Mouse (Mus musculus) forebrain, postnatal 0 days (tissue): Measurements from ENCODE around the gene Acap2. TPM values are rescaled to one million over a fixed set of nuclear protein-coding genes. Genes with fewer than 3 reads are reported as not detected.
A peak's percentile ranks its signal among the peaks of the same experiment; 100 is the strongest.

ENCODE experiments used
- ATAC-seq: fragments of 200-750 bp; cut with Nextera tagmentation; 2 replicates; pipeline ENCODE4 v1.8.0; 2017; ENCODE audit warnings: mild to moderate bottlenecking, moderate library complexity
- DNase-seq: peaks from one replicate; pipeline ENCODE4 v3.0.0-alpha.2; 2015
- H3K27ac ChIP-seq: fragments of 300-500 bp; sonication (generic); 2 replicates; pipeline ENCODE4 v1.5.1; 2014; ENCODE audit warnings: low read depth, mild to moderate bottlenecking, antibody characterized with exemption, low read length, moderate library complexity, mixed read lengths
- H3K27me3 ChIP-seq: fragments of 300-500 bp; sonication (generic); 2 replicates; pipeline ENCODE4 v1.6.1; 2014; ENCODE audit warnings: mild to moderate bottlenecking, low read length, mixed read lengths; ENCODE audit not compliant: insufficient read depth
- H3K36me3 ChIP-seq: fragments of 300-500 bp; sonication (generic); 2 replicates; pipeline ENCODE4 v1.6.1; 2014; ENCODE audit warnings: mild to moderate bottlenecking, moderate library complexity; ENCODE audit not compliant: insufficient read depth
- H3K4me1 ChIP-seq: fragments of 300-500 bp; sonication (generic); 2 replicates; pipeline ENCODE4 v1.6.1; 2014; ENCODE audit warnings: antibody characterized with exemption; ENCODE audit not compliant: insufficient read depth
- H3K4me2 ChIP-seq: fragments of 300-500 bp; sonication (generic); 2 replicates; pipeline ENCODE4 v1.6.1; 2014; ENCODE audit warnings: low read depth, mild to moderate bottlenecking, moderate library complexity
- H3K4me3 ChIP-seq: fragments of 300-500 bp; sonication (generic); 2 replicates; pipeline ENCODE4 v1.5.1; 2014; ENCODE audit warnings: low read depth, low read length, mixed read lengths
- H3K9ac ChIP-seq: fragments of 300-500 bp; sonication (generic); 2 replicates; pipeline ENCODE4 v1.6.1; 2014; ENCODE audit warnings: mild to moderate bottlenecking
- H3K9me3 ChIP-seq: fragments of 300-500 bp; sonication (generic); 2 replicates; pipeline ENCODE4 v1.6.1; 2016; ENCODE audit warnings: low read length
- CTCF ChIP-seq: sonication (generic); IDR thresholded peaks from 2 replicates; pipeline ENCODE4 v1.5.1; 2016; ENCODE audit warnings: antibody characterized with exemption, control low read depth, low read depth
- WGBS: fragments of 180-500 bp; shearing (Covaris S2); extraction: QIAGEN DNeasy Blood & Tissue Kit; methylation state at CpG from one replicate; pipeline ENCODE4 v1.1.7; 2014; 5-methylcytosine and 5-hydroxymethylcytosine counted together
- polyA plus RNA-seq: library from polyadenylated mRNA; unstranded; fragments of >200 nt; fragmentation: Nextera tagmentation; extraction: Ambion mirVana; gene quantifications from 2 replicates; pipeline ENCODE4 v1.2.1, GENCODE M21; 2015
- total RNA-seq: library from RNA; depleted of rRNA; stranded (reverse); fragments of >200 nt; gene quantifications from 2 replicates; pipeline ENCODE4 v1.2.3, GENCODE M21; 2014; rRNA removed

Acap2 gene
- total RNA-seq (24.5 and 33.6 TPM in 2 replicates), polyA plus RNA-seq (6.0 and 8.8 TPM in 2 replicates)

- DNase-seq (peak; percentile 99), ATAC-seq (peak; percentile 99)
- Histone ChIP-seq H3K4me1 (0 out of 2 replicates have a peak, but pooled peaks cover 2% of the 10 kb centered on the region), H3K9ac (peak within 1 kb of the TSS; percentile 93), H3K36me3 (no peaks in the 10 kb centered on the region), H3K27me3 (no peaks in the 10 kb centered on the region), H3K27ac (peak within 1 kb of the TSS; percentile 96), H3K9me3 (no peaks in the 10 kb centered on the region), H3K4me3 (peak within 1 kb of the TSS; percentile 88), H3K4me2 (peak within 1 kb of the TSS; percentile 65)
- under 1% methylated on average over 62 of the region's 73 CpGs for WGBS
- no peak for TF ChIP-seq CTCF
Measured at GRCm38 (mm10) chr16:31200790-31201567, at the start of gene Acap2. Gene Acap2 (minus strand): TSS chr16:31201245.

DNA sequence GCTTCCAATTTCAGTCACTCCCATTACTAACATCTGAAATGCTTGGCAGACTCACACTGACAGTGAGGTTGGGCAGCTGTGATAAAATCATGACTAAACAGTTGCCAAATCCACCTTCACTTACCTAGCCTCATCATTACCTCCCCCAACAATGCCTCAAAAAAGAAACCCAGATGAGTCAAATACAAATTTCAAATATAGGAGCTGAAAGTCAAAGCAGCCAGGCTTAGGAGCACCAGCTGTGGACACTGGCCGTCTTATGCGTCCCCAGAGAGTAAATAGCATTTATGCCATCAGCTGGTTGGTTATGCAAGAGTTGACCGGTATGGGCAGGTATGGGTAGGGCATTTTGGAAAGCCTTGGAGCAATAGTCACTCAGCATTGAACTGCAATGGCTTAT, 48.4 kb upstream of the Acap2 start:
- no peak overlapping the region for H3K9ac ChIP-seq
- no peak overlapping the region for H3K27ac ChIP-seq
- no peaks in the 10 kb centered on the region for H3K9me3 ChIP-seq
- no peak overlapping the region for H3K4me2 ChIP-seq
- no peaks in the 10 kb centered on the region for H3K27me3 ChIP-seq
- H3K36me3 ChIP-seq, result 0 out of 2 replicates have a peak, but pooled peaks cover 5% of the 10 kb centered on the region
- H3K4me3 ChIP-seq, result no peak overlapping the region
- no peak for ATAC-seq
- no peaks in the 10 kb centered on the region for H3K4me1 ChIP-seq
- no peak for TF ChIP-seq CTCF
- 95% methylated on average over 3 of the region's 3 CpGs for WGBS
- no peak for DNase-seq

DNA sequence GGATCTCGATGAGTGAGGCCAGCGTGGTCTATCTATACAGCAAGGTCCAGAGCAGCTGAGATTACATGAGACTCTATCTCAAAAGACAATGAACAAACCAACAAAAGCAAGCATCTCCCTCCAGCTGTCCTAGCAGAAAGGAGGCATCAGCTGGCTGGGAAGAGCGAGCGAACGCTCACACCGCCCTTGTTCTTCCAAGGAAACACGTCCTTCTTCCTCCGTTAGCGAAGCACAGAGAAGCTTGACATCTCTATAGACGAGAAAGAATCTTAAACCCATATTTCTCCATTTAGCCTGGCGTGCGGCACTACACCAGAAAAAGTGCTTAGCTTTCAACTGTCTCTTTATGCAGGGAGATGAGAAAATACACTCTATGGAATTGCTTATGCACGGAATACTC, 47.7 kb upstream of the Acap2 start:
- 0 out of 2 replicates have a peak, but pooled peaks cover 5% of the 10 kb centered on the region for H3K36me3 ChIP-seq
- H3K4me1 ChIP-seq, result no peaks in the 10 kb centered on the region
- ATAC-seq, result 0 out of 2 replicates have a peak, but pooled peaks have one; percentile 12
- DNase-seq, result peak; percentile 11
- H3K27ac ChIP-seq, result no peak overlapping the region
- no peak overlapping the region for H3K4me3 ChIP-seq
- H3K4me2 ChIP-seq, result no peak overlapping the region
- no peaks in the 10 kb centered on the region for H3K27me3 ChIP-seq
- H3K9me3 ChIP-seq, result no peaks in the 10 kb centered on the region
- H3K9ac ChIP-seq, result no peak overlapping the region
- no peak for TF ChIP-seq CTCF
- 79% methylated on average over 13 of the region's 13 CpGs for WGBS

DNA sequence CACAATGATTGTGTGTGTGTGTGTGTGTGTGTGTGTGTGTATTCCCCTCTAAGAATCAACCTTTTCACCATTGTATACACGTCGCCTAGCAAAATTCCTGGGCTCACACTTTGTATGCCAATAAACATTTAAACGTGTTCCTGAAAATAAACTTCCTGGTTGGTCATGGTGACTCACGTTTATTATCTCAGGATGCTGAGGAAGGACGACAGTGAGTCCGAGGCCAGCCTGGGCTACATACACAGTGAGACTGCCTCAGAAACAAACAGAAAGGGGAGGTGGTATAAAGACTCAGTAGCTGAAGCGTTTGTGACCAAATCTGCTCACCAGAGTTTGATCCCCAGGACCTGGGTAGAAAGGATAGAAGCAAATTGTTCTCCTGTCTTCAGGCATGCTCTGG, 46.4 kb upstream of the Acap2 start:
- ATAC-seq (no peak), DNase-seq (no peak)
- no peak overlapping the region for H3K27ac ChIP-seq
- H3K4me1 ChIP-seq, result no peaks in the 10 kb centered on the region
- H3K36me3 ChIP-seq, result no peaks in the 10 kb centered on the region
- no peak overlapping the region for H3K9ac ChIP-seq
- 78% methylated on average over 7 of the region's 7 CpGs for WGBS
- no peak overlapping the region for H3K4me2 ChIP-seq
- H3K27me3 ChIP-seq, result no peaks in the 10 kb centered on the region
- H3K9me3 ChIP-seq, result no peaks in the 10 kb centered on the region
- TF ChIP-seq CTCF, result no peak
- no peak overlapping the region for H3K4me3 ChIP-seq

GRCm38 (mm10) chr16:31244053-31244452, 43.0 kb upstream of the Acap2 start:
- no peak overlapping the region for H3K9ac ChIP-seq
- TF ChIP-seq CTCF, result no peak; the same call in 1 of the 2 replicates
- no peak for ATAC-seq
- DNase-seq, result no peak
- no peaks in the 10 kb centered on the region for H3K4me1 ChIP-seq
- H3K27me3 ChIP-seq, result no peaks in the 10 kb centered on the region
- 84% methylated on average over 3 of the region's 3 CpGs for WGBS
- H3K27ac ChIP-seq, result no peak overlapping the region
- H3K4me3 ChIP-seq, result no peak overlapping the region
- H3K9me3 ChIP-seq, result no peaks in the 10 kb centered on the region
- H3K36me3 ChIP-seq, result no peaks in the 10 kb centered on the region
- H3K4me2 ChIP-seq, result no peak overlapping the region

DNA sequence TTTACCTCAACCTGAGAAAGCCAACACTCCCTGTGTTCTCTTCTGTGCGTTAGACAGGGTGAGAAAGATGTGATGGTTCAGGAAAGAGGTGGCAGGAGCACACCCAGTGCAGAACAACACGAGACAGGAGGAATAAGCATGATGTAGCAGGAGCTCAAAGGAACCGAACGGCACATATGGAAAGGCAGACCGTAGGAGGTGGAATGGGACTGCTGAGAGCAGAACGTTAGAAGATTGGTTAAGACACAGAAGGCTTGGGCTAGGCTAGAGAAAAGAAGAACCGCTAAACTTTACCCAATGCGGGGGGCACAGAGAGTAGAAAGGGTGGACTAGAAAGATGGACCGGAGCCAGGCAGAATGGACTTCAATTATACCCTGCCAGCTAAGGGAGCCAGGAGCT, 40.4 kb upstream of the Acap2 start:
- no peak overlapping the region for H3K4me3 ChIP-seq
- no peaks in the 10 kb centered on the region for H3K27me3 ChIP-seq
- no peak for ATAC-seq
- no peak overlapping the region for H3K4me2 ChIP-seq
- no peak for TF ChIP-seq CTCF
- H3K9me3 ChIP-seq, result no peaks in the 10 kb centered on the region
- no peak overlapping the region for H3K27ac ChIP-seq
- DNase-seq, result no peak
- H3K9ac ChIP-seq, result no peak overlapping the region
- no peaks in the 10 kb centered on the region for H3K4me1 ChIP-seq
- WGBS, result 80% methylated on average over 9 of the region's 9 CpGs
- H3K36me3 ChIP-seq, result no peaks in the 10 kb centered on the region

- H3K27ac ChIP-seq, result no peak overlapping the region
- DNase-seq (no peak), ATAC-seq (no peak)
- no peak overlapping the region for H3K9ac ChIP-seq
- no peaks in the 10 kb centered on the region for H3K4me1 ChIP-seq
- WGBS, result 93% methylated on average over 8 of the region's 8 CpGs
- H3K36me3 ChIP-seq, result no peaks in the 10 kb centered on the region
- no peak for TF ChIP-seq CTCF
- no peaks in the 10 kb centered on the region for H3K9me3 ChIP-seq
- H3K27me3 ChIP-seq, result no peaks in the 10 kb centered on the region
- no peak overlapping the region for H3K4me3 ChIP-seq
- no peak overlapping the region for H3K4me2 ChIP-seq
Measured at GRCm38 (mm10) chr16:31240569-31240968, 39.5 kb upstream of the Acap2 start.
